Mouse (Mus musculus) liver, embryonic 15.5 days (tissue): Measurements from ENCODE around the gene Psmg4. TPM values are rescaled to one million over a fixed set of nuclear protein-coding genes. Genes with fewer than 3 reads are reported as not detected.

Source experiments
- ATAC-seq: fragments of 200-750 bp; cut with Nextera tagmentation; 2 replicates; pipeline ENCODE4 v1.8.0; 2017; ENCODE audit warnings: moderate number of reproducible peaks, mild to moderate bottlenecking, moderate library complexity; ENCODE audit not compliant: insufficient read depth
- H3K27ac ChIP-seq: fragments of 300-500 bp; sonication (generic); replicated peaks from 2 replicates; pipeline ENCODE4 v1.5.1; 2015; ENCODE audit warnings: mild to moderate bottlenecking, inconsistent platforms
- H3K27me3 ChIP-seq: fragments of 300-500 bp; sonication (generic); 2 replicates; pipeline ENCODE4 v1.6.1; 2015; ENCODE audit warnings: mild to moderate bottlenecking, inconsistent platforms
- H3K36me3 ChIP-seq: fragments of 300-500 bp; sonication (generic); replicated peaks from 2 replicates; pipeline ENCODE4 v1.6.1; 2015; ENCODE audit warnings: moderate library complexity, mild to moderate bottlenecking, inconsistent platforms
- H3K4me1 ChIP-seq: fragments of 300-500 bp; sonication (generic); replicated peaks from 2 replicates; pipeline ENCODE4 v1.6.1; 2015; ENCODE audit warnings: inconsistent platforms
- H3K4me2 ChIP-seq: fragments of 300-500 bp; sonication (generic); 2 replicates; pipeline ENCODE4 v1.6.1; 2015; ENCODE audit warnings: moderate library complexity, mild to moderate bottlenecking, inconsistent platforms
- H3K4me3 ChIP-seq: fragments of 300-500 bp; sonication (generic); replicated peaks from 2 replicates; pipeline ENCODE4 v1.5.1; 2015; ENCODE audit warnings: mild to moderate bottlenecking, inconsistent platforms
- H3K9ac ChIP-seq: fragments of 300-500 bp; sonication (generic); 2 replicates; pipeline ENCODE4 v1.6.1; 2015; ENCODE audit warnings: moderate library complexity, mild to moderate bottlenecking, inconsistent platforms
- H3K9me3 ChIP-seq: fragments of 300-500 bp; sonication (generic); replicated peaks from 2 replicates; pipeline ENCODE4 v1.6.1; 2016; ENCODE audit warnings: inconsistent platforms
- WGBS: fragments of 180-500 bp; shearing (Covaris S2); methylation state at CpG from one replicate; pipeline ENCODE4 v1.1.7; 2015; ENCODE audit warnings: mixed read lengths; ENCODE audit not compliant: insufficient replicate concordance; 5-methylcytosine and 5-hydroxymethylcytosine counted together
- polyA plus RNA-seq: library from polyadenylated mRNA; unstranded; fragments of >200 nt; fragmentation: Nextera tagmentation; extraction: Ambion mirVana; gene quantifications from 2 replicates; pipeline ENCODE4 v1.2.1, GENCODE M21; 2015

Gene Psmg4
- polyA plus RNA-seq, 1 experiment from 2014 or later, result 30.0 TPM

- peaks cover 34% of the 10 kb centered on the region for H3K27me3 ChIP-seq
- no peaks in the 10 kb centered on the region for H3K36me3 ChIP-seq
- 9% methylated on average over 23 of the region's 23 CpGs for WGBS
- H3K27ac ChIP-seq, result no peak overlapping the region
- peak overlapping the region; percentile 58 for H3K4me2 ChIP-seq
- H3K4me1 ChIP-seq, result 0 out of 2 replicates have a peak, but pooled peaks cover 9% of the 10 kb centered on the region
- H3K9ac ChIP-seq, result no peak overlapping the region
- ATAC-seq, result no peak
- H3K4me3 ChIP-seq, result peak overlapping the region; percentile 36
- no peaks in the 10 kb centered on the region for H3K9me3 ChIP-seq
Observed at GRCm38 (mm10) chr13:34148767-34149392, 13.9 kb upstream of the Psmg4 start.

GRCm38 (mm10) chr13:34149463-34150176 lies 13.1 kb upstream of the Psmg4 start:
- WGBS, result 54% methylated on average over 5 of the region's 5 CpGs
- ATAC-seq, result no peak
- H3K4me3 ChIP-seq, result no peak overlapping the region
- no peak overlapping the region for H3K27ac ChIP-seq
- H3K4me1 ChIP-seq, result peaks cover 13% of the 10 kb centered on the region; the same call in 1 of the 2 replicates
- H3K9ac ChIP-seq, result no peak overlapping the region
- H3K27me3 ChIP-seq, result peaks cover 34% of the 10 kb centered on the region
- H3K9me3 ChIP-seq, result no peaks in the 10 kb centered on the region
- no peaks in the 10 kb centered on the region for H3K36me3 ChIP-seq
- H3K4me2 ChIP-seq, result peak overlapping the region; percentile 58

GRCm38 (mm10) chr13:34150271-34151027 lies 12.3 kb upstream of the Psmg4 start:
- Histone ChIP-seq H3K4me1 (peaks cover 14% of the 10 kb centered on the region; the same call in 1 of the 2 replicates), H3K27ac (no peak overlapping the region), H3K27me3 (peaks cover 34% of the 10 kb centered on the region), H3K9ac (no peak overlapping the region), H3K4me3 (no peak overlapping the region), H3K4me2 (no peak overlapping the region; the same call in 1 of the 2 replicates), H3K9me3 (no peaks in the 10 kb centered on the region), H3K36me3 (no peaks in the 10 kb centered on the region)
- no peak for ATAC-seq
- 21% methylated on average over 19 of the region's 19 CpGs for WGBS

- no peak for ATAC-seq
- Histone ChIP-seq H3K27me3 (peaks cover 34% of the 10 kb centered on the region), H3K9ac (no peak overlapping the region), H3K4me2 (no peak overlapping the region), H3K4me3 (no peak overlapping the region), H3K36me3 (no peaks in the 10 kb centered on the region), H3K9me3 (no peaks in the 10 kb centered on the region), H3K27ac (no peak overlapping the region), H3K4me1 (peaks cover 14% of the 10 kb centered on the region; the same call in 1 of the 2 replicates)
- WGBS, result 37% methylated on average over 1 of the region's 1 CpGs
Observed at GRCm38 (mm10) chr13:34151425-34151824, 11.3 kb upstream of the Psmg4 start.

GRCm38 (mm10) chr13:34152695-34153094 lies 10.1 kb upstream of the Psmg4 start:
- Histone ChIP-seq H3K4me2 (no peak overlapping the region), H3K9ac (no peak overlapping the region), H3K27me3 (peaks cover 31% of the 10 kb centered on the region), H3K36me3 (no peaks in the 10 kb centered on the region), H3K4me3 (no peak overlapping the region), H3K27ac (no peak overlapping the region), H3K9me3 (no peaks in the 10 kb centered on the region), H3K4me1 (peaks cover 14% of the 10 kb centered on the region; the same call in 1 of the 2 replicates)
- ATAC-seq, result no peak
- WGBS, result 61% methylated on average over 7 of the region's 7 CpGs

- H3K27ac ChIP-seq, result no peak overlapping the region
- H3K4me3 ChIP-seq, result no peak overlapping the region
- 62% methylated on average over 4 of the region's 5 CpGs for WGBS
- H3K36me3 ChIP-seq, result no peaks in the 10 kb centered on the region
- peaks cover 24% of the 10 kb centered on the region for H3K27me3 ChIP-seq
- H3K9me3 ChIP-seq, result no peaks in the 10 kb centered on the region
- H3K4me1 ChIP-seq, result peaks cover 14% of the 10 kb centered on the region; the same call in 1 of the 2 replicates
- H3K4me2 ChIP-seq, result no peak overlapping the region
- no peak overlapping the region for H3K9ac ChIP-seq
- ATAC-seq, result no peak
Observed at GRCm38 (mm10) chr13:34153254-34154011, 9.3 kb upstream of the Psmg4 start.

- 41% methylated on average over 13 of the region's 13 CpGs for WGBS
- Histone ChIP-seq H3K9ac (no peak overlapping the region), H3K9me3 (no peaks in the 10 kb centered on the region), H3K27me3 (peaks cover 14% of the 10 kb centered on the region), H3K4me2 (peak overlapping the region; percentile 42), H3K4me3 (peak overlapping the region; percentile 16), H3K27ac (no peak overlapping the region), H3K36me3 (no peaks in the 10 kb centered on the region), H3K4me1 (peaks cover 7% of the 10 kb centered on the region; the same call in 1 of the 2 replicates)
- ATAC-seq, result no peak
Observed at GRCm38 (mm10) chr13:34154217-34154930, 8.4 kb upstream of the Psmg4 start.

GRCm38 (mm10) chr13:34154931-34155272 lies 7.9 kb upstream of the Psmg4 start:
- H3K36me3 ChIP-seq, result no peaks in the 10 kb centered on the region
- peaks cover 9% of the 10 kb centered on the region for H3K27me3 ChIP-seq
- peak overlapping the region; percentile 16 for H3K4me3 ChIP-seq
- ATAC-seq, result no peak
- WGBS, result 15% methylated on average over 3 of the region's 3 CpGs
- H3K9me3 ChIP-seq, result no peaks in the 10 kb centered on the region
- H3K4me2 ChIP-seq, result peak overlapping the region; percentile 42
- H3K4me1 ChIP-seq, result peaks cover 5% of the 10 kb centered on the region; the same call in 1 of the 2 replicates
- no peak overlapping the region for H3K27ac ChIP-seq
- no peak overlapping the region for H3K9ac ChIP-seq

GRCm38 (mm10) chr13:34156133-34156839 lies 6.5 kb upstream of the Psmg4 start:
- Histone ChIP-seq H3K27ac (no peak overlapping the region), H3K4me2 (no peak overlapping the region), H3K9me3 (no peaks in the 10 kb centered on the region), H3K9ac (no peak overlapping the region), H3K27me3 (no peaks in the 10 kb centered on the region), H3K4me1 (peaks cover 5% of the 10 kb centered on the region; the same call in 1 of the 2 replicates), H3K4me3 (no peak overlapping the region), H3K36me3 (no peaks in the 10 kb centered on the region)
- ATAC-seq, result no peak
- WGBS, result 59% methylated on average over 8 of the region's 8 CpGs

GRCm38 (mm10) chr13:34156840-34157185 lies 6.0 kb upstream of the Psmg4 start:
- no peak overlapping the region for H3K4me2 ChIP-seq
- H3K4me3 ChIP-seq, result no peak overlapping the region
- no peak for ATAC-seq
- no peak overlapping the region for H3K9ac ChIP-seq
- H3K27ac ChIP-seq, result no peak overlapping the region
- 77% methylated on average over 2 of the region's 2 CpGs for whole genome bisulfite sequencing
- peaks cover 5% of the 10 kb centered on the region for H3K4me1 ChIP-seq
- no peaks in the 10 kb centered on the region for H3K36me3 ChIP-seq
- H3K27me3 ChIP-seq, result no peaks in the 10 kb centered on the region
- H3K9me3 ChIP-seq, result no peaks in the 10 kb centered on the region
